Mouse (Mus musculus) embryo, embryonic 10 days (tissue): ENCODE data around the gene Sspo.

ENCODE experiments used
- DNase-seq: peaks from one replicate; pipeline ENCODE4 v3.0.0-alpha.2; 2015; ENCODE audit warnings: low spot score

Gene Sspo

DNA sequence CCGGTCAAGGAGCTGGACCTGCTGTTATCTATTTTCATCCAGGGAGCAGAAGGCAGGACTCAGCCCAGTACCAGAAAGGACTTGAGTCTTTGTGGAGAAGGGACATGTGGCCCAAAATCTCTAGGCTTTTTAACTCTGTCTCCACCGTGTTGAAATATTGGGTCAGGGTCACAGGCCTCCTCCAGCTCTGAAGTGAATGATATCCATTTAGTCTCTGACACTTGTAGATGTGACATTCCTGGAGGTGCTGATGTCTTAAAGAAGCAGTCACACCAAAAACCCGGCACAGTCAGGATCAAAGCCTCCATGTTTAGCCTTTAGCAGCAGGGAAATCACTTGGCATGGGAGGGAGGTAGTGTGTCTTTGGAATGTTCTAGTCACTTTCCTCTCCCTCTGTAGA, 92.7 kb downstream of the Sspo start:
- DNase-seq = no peak

DNA sequence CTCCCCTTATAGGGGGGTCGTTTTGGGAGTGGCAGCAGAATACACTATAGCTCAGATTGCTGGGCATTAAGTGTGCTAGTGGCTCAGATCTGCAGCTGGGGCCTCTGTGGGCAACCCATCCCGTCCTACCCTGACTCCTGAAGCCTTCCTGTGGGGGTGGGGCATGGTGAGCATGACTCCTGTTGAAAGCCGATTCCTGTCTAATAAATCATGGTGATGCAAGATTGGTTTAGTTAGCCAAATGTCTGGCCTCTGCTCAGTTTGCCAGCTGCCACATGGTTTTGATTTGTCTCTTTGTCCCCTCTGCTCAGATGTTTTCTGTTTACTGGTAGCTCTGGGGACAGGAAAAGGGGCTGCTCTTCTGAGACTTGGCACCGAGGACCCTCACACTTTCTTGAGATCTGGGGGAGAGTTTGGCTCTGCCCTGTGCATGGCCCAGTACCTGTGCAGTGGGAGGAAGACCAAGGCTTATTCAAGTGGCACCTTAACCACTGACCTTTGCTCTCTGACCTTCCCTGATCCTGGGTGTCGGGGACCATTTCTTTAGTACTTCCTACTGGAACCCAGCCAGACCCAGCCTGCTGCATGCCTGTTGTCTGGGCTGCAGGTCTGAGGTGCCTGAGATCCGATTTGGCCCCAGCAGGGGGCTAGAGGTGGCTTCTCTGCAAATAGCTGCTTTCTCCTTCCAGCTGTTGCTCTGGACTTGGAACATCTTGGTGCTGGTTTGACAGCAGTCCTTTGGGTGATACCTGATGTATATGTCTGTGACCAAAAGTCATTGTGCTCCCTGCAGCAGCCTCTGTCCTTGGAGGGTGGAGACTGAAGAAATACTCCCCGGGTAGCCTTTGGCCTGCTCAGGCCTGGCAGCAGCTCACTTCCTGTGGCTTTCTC, 93.8 kb downstream of the Sspo start:
- peak; percentile 81 for DNase-seq

- DNase-seq = no peak
Observed at GRCm38 (mm10) chr6:48542631-48543030, 94.6 kb downstream of the Sspo start.

GRCm38 (mm10) chr6:48545251-48545650, 97.2 kb downstream of the Sspo start:
- DNase-seq = no peak

GRCm38 (mm10) chr6:48546271-48546670, 98.2 kb downstream of the Sspo start:
- peak; percentile 61 for DNase-seq

DNA sequence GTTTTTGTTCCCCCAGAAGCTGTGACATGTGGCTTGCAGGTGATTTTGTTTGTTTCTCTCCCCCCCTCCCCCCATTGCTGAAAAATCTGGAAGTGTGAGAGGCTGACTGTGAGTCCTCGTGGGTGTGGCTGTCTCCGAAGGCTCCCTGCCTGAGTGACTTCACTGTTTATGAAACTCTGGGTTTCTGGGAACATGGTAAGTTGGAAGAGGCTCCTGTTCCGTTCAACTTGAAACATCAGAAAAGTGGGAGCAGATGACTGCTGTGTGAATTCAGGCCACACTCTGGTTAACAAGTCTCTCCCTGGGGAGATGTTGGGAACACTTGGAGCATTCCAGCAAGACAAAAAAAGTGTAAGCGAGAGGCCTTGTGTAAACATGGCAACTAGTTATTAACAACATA, 98.8 kb downstream of the Sspo start:
- no peak for DNase-seq

- DNase-seq = no peak
Observed at GRCm38 (mm10) chr6:48548314-48548713, 100.3 kb downstream of the Sspo start.
